Mouse (Mus musculus): ENCODE data around the gene D130052B06Rik. TPM values are rescaled to one million over a fixed set of nuclear protein-coding genes. Genes with fewer than 3 reads are reported as not detected.

Gene D130052B06Rik
- polyA plus RNA-seq, 2 experiments, result 0.08 to 0.14 TPM

GRCm38 (mm10) chr11:33660016-33660913 lies 61.2 kb downstream of the D130052B06Rik start:
- WGBS, result 61% methylated on average over 13 of the region's 13 CpGs

GRCm38 (mm10) chr11:33663599-33663998 lies 64.5 kb downstream of the D130052B06Rik start:
- H3K4me2 ChIP-seq (replicated peaks; ENCODE audit: low read depth, low read length, severe bottlenecking), result no peak overlapping the region
- no peaks in the 10 kb centered on the region for H3K27me3 ChIP-seq (ENCODE audit: control insufficient read depth, insufficient read depth, low read length)
- 65% methylated on average over 2 of the region's 2 CpGs for WGBS
- DNase-seq (ENCODE audit: low spot score), result no peak
- H3K9ac ChIP-seq (ENCODE audit: low read depth, low read length, severe bottlenecking), result no peak overlapping the region
- no peak overlapping the region for H3K4me3 ChIP-seq (replicated peaks; ENCODE audit: low read length)
- H3K9me3 ChIP-seq (ENCODE audit: control insufficient read depth, low read length), result no peaks in the 10 kb centered on the region
- H3K36me3 ChIP-seq (ENCODE audit: control insufficient read depth, insufficient read depth, low read length), result no peaks in the 10 kb centered on the region
- H3K4me1 ChIP-seq (ENCODE audit: control insufficient read depth, insufficient read depth, low read length), result no peaks in the 10 kb centered on the region
- no peak for TF ChIP-seq POLR2A (IDR thresholded peaks at IDR 0.05; ENCODE audit: borderline replicate concordance, extremely low read depth, insufficient read depth, insufficient read length)
- ATAC-seq (ENCODE audit: low FRiP score, low read depth), result no peak
- H3K27ac ChIP-seq (replicated peaks; ENCODE audit: low read depth, low read length), result no peak overlapping the region

More at GRCm38 (mm10) chr11:33660016-33660913, 61.2 kb downstream of the D130052B06Rik start:
- Histone ChIP-seq H3K9ac (ENCODE audit: low read depth, low read length, severe bottlenecking) (no peak overlapping the region), H3K4me2 (replicated peaks; ENCODE audit: low read depth, low read length, severe bottlenecking) (no peak overlapping the region), H3K9me3 (ENCODE audit: control insufficient read depth, low read length) (no peaks in the 10 kb centered on the region), H3K36me3 (ENCODE audit: control insufficient read depth, insufficient read depth, low read length) (no peaks in the 10 kb centered on the region), H3K4me1 (ENCODE audit: control insufficient read depth, insufficient read depth, low read length) (no peaks in the 10 kb centered on the region), H3K4me3 (replicated peaks; ENCODE audit: low read length) (no peak overlapping the region), H3K27me3 (ENCODE audit: control insufficient read depth, insufficient read depth, low read length) (no peaks in the 10 kb centered on the region), H3K27ac (replicated peaks; ENCODE audit: low read depth, low read length) (no peak overlapping the region)
- no peak for DNase-seq (ENCODE audit: low spot score)
- ATAC-seq (ENCODE audit: low FRiP score, low read depth), result no peak
- no peak for TF ChIP-seq POLR2A (IDR thresholded peaks at IDR 0.05; ENCODE audit: borderline replicate concordance, extremely low read depth, insufficient read depth, insufficient read length)

GRCm38 (mm10) chr11:33668376-33668775 lies 69.3 kb downstream of the D130052B06Rik start:
- no peak for TF ChIP-seq POLR2A (IDR thresholded peaks at IDR 0.05; ENCODE audit: borderline replicate concordance, extremely low read depth, insufficient read depth, insufficient read length)
- Histone ChIP-seq H3K27ac (replicated peaks; ENCODE audit: low read depth, low read length) (no peak overlapping the region), H3K4me1 (ENCODE audit: control insufficient read depth, insufficient read depth, low read length) (no peaks in the 10 kb centered on the region; the same call in 1 of the 2 replicates), H3K4me3 (replicated peaks; ENCODE audit: low read length) (no peak overlapping the region), H3K4me2 (replicated peaks; ENCODE audit: low read depth, low read length, severe bottlenecking) (no peak overlapping the region), H3K9me3 (ENCODE audit: control insufficient read depth, low read length) (no peaks in the 10 kb centered on the region), H3K9ac (ENCODE audit: low read depth, low read length, severe bottlenecking) (no peak overlapping the region), H3K27me3 (ENCODE audit: control insufficient read depth, insufficient read depth, low read length) (no peaks in the 10 kb centered on the region), H3K36me3 (ENCODE audit: control insufficient read depth, insufficient read depth, low read length) (no peaks in the 10 kb centered on the region)
- DNase-seq (ENCODE audit: low spot score) (no peak), ATAC-seq (ENCODE audit: low FRiP score, low read depth) (no peak)
- 46% methylated on average over 6 of the region's 6 CpGs for WGBS

- WGBS, result 34% methylated on average over 10 of the region's 10 CpGs
- no peak for TF ChIP-seq POLR2A (IDR thresholded peaks at IDR 0.05; ENCODE audit: borderline replicate concordance, extremely low read depth, insufficient read depth, insufficient read length)
These were observed 71.2 kb downstream of the D130052B06Rik start for GRCm38 (mm10) chr11:33670105-33670965.

More at GRCm38 (mm10) chr11:33670105-33670965, 71.2 kb downstream of the D130052B06Rik start:
- H3K27me3 ChIP-seq (ENCODE audit: control insufficient read depth, insufficient read depth, low read length), result no peaks in the 10 kb centered on the region
- no peak for DNase-seq (ENCODE audit: low spot score)
- no peak overlapping the region for H3K4me2 ChIP-seq (replicated peaks; ENCODE audit: low read depth, low read length, severe bottlenecking)
- no peak overlapping the region for H3K9ac ChIP-seq (ENCODE audit: low read depth, low read length, severe bottlenecking)
- H3K4me1 ChIP-seq (ENCODE audit: control insufficient read depth, insufficient read depth, low read length), result no peaks in the 10 kb centered on the region; the same call in 1 of the 2 replicates
- H3K27ac ChIP-seq (replicated peaks; ENCODE audit: low read depth, low read length), result no peak overlapping the region
- no peak for ATAC-seq (ENCODE audit: low FRiP score, low read depth)
- no peak overlapping the region for H3K4me3 ChIP-seq (replicated peaks; ENCODE audit: low read length)
- H3K36me3 ChIP-seq (ENCODE audit: control insufficient read depth, insufficient read depth, low read length), result no peaks in the 10 kb centered on the region
- H3K9me3 ChIP-seq (ENCODE audit: control insufficient read depth, low read length), result no peaks in the 10 kb centered on the region

Other genes starting within 250 kb of the D130052B06Rik start
- 4.8 and 5.2 TPM in 2 replicates for gene Ranbp17, start 85.6 kb upstream of the D130052B06Rik start, polyA plus RNA-seq (2012; rRNA removed)
- 6.0 and 8.0 TPM in 2 replicates for gene Ranbp17, start 85.6 kb upstream of the D130052B06Rik start, polyA plus RNA-seq (2014; fragmentation: Nextera tagmentation; extraction: Ambion mirVana)
- gene Gabrp, start 20.3 kb upstream of the D130052B06Rik start, polyA plus RNA-seq (2012; rRNA removed), result 11.5 and 17.0 TPM in 2 replicates
- gene Gabrp, start 20.3 kb upstream of the D130052B06Rik start, polyA plus RNA-seq (2014; fragmentation: Nextera tagmentation; extraction: Ambion mirVana), result 9.2 and 13.6 TPM in 2 replicates

Data from limb, embryonic 14.5 days (tissue).